Mouse (Mus musculus): Measurements from ENCODE around the gene Alkbh2. TPM values are rescaled to one million over a fixed set of nuclear protein-coding genes. Genes with fewer than 3 reads are reported as not detected.

Alkbh2 gene
- polyA plus RNA-seq, 1 experiment from 2014 or later = 7.6 TPM

DNA sequence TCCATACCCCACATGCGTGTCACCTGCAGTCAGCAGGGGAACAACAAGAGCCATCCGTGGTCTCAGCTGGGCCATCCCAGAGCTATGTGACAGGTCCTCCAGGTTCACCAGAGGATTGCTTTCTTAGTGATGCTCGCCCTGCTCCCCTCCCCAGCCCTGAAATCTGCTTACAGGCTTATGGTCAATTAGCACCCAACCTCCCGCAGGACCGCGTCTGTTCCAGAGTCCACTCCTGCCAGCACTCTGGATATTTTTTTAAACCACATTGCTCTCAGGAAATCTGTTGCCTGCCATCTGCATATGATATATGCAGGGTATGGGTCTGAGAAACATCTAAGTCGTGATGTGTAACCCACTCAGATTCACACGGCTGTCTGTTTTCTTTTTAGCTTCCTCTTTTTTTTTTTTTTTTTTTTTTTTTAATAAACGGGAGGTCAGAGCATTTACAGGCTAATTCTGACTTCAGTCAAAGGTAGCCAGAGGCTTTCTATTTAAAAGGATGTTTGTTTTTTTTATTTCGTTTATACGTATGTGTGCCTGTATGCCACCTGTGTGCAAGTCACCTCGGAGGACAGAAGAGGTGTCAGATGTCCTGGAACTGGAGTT lies 40.0 kb downstream of the Alkbh2 start:
- H3K9me3 ChIP-seq (ENCODE audit: control insufficient read depth, low read length) = no peaks in the 10 kb centered on the region
- no peak overlapping the region for H3K9ac ChIP-seq (ENCODE audit: low read depth, low read length)
- no peak for ATAC-seq
- H3K27ac ChIP-seq (ENCODE audit: low read length) = no peak overlapping the region
- no peaks in the 10 kb centered on the region for H3K36me3 ChIP-seq (ENCODE audit: control insufficient read depth, insufficient read depth, low read length)
- H3K4me2 ChIP-seq (ENCODE audit: low read depth, low read length) = no peak overlapping the region
- WGBS = 70% methylated on average over 12 of the region's 12 CpGs
- H3K4me3 ChIP-seq (ENCODE audit: low read length) = no peak overlapping the region
- no peaks in the 10 kb centered on the region for H3K4me1 ChIP-seq (ENCODE audit: control insufficient read depth, insufficient read depth, low read length)
- no peaks in the 10 kb centered on the region; the same call in 1 of the 2 replicates for H3K27me3 ChIP-seq (replicated peaks; ENCODE audit: control insufficient read depth, insufficient read depth, low read length)

DNA sequence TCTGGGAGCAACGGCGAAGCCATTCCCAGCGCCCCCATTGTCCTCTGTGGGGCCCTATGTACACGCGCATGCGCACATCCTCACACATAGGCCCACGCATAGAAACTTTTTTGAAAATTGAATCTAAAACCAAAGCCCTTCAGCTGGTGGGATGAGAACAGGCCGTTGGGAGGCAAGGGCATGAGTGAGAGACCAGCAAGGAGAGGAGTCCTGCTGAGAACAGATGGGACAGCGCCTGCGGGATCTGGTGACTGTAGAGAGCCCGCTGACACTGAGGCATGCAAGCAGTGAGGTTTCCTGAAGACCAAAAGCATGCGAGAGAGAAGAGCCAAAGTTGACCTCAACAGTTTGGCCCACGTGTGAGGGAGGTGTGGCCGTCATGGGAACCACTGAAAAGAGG lies 42.5 kb downstream of the Alkbh2 start:
- WGBS = 80% methylated on average over 14 of the region's 14 CpGs
- Histone ChIP-seq H3K9ac (ENCODE audit: low read depth, low read length) (no peak overlapping the region), H3K4me1 (ENCODE audit: control insufficient read depth, insufficient read depth, low read length) (no peaks in the 10 kb centered on the region), H3K27ac (ENCODE audit: low read length) (no peak overlapping the region), H3K36me3 (ENCODE audit: control insufficient read depth, insufficient read depth, low read length) (no peaks in the 10 kb centered on the region), H3K27me3 (replicated peaks; ENCODE audit: control insufficient read depth, insufficient read depth, low read length) (no peaks in the 10 kb centered on the region), H3K4me3 (ENCODE audit: low read length) (no peak overlapping the region), H3K9me3 (ENCODE audit: control insufficient read depth, low read length) (no peaks in the 10 kb centered on the region), H3K4me2 (ENCODE audit: low read depth, low read length) (no peak overlapping the region)
- ATAC-seq = no peak

DNA sequence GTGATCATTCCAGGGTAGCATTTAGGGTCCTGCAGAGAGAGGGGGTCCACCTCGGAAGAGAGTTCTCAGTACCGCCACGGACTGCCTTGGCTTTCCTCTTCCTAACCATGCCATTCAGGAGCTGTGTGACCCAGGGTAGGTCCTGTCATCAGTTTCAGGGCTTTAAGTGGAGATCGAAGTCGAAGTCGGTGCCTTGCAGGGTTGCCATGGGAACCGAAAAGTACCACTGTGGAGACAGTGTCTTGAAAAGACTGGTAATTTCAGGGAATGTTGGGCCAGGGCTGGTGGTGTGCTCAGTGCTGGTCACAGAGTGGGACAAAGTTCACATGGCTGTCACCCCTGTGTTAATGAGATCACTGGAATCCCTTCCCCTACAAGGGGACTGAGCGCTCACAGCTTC lies 51.0 kb downstream of the Alkbh2 start:
- Histone ChIP-seq H3K9me3 (ENCODE audit: control insufficient read depth, low read length) (no peaks in the 10 kb centered on the region), H3K9ac (ENCODE audit: low read depth, low read length) (no peak overlapping the region), H3K27me3 (replicated peaks; ENCODE audit: control insufficient read depth, insufficient read depth, low read length) (no peaks in the 10 kb centered on the region), H3K4me2 (ENCODE audit: low read depth, low read length) (no peak overlapping the region), H3K4me3 (ENCODE audit: low read length) (no peak overlapping the region), H3K27ac (ENCODE audit: low read length) (no peak overlapping the region), H3K36me3 (ENCODE audit: control insufficient read depth, insufficient read depth, low read length) (no peaks in the 10 kb centered on the region), H3K4me1 (ENCODE audit: control insufficient read depth, insufficient read depth, low read length) (no peaks in the 10 kb centered on the region)
- ATAC-seq = no peak
- 57% methylated on average over 8 of the region's 8 CpGs for WGBS

Other genes with a start within 250 kb of the Alkbh2 start
- gene Coro1c, start 219.5 kb downstream of the Alkbh2 start, polyA plus RNA-seq (2015; fragmentation: Nextera tagmentation; extraction: Ambion mirVana) = 175 and 183 TPM in 2 replicates
- 7.1 and 7.8 TPM in 2 replicates for gene Ssh1, start 134.3 kb downstream of the Alkbh2 start, polyA plus RNA-seq (2015; fragmentation: Nextera tagmentation; extraction: Ambion mirVana)
- gene Dao, start 124.5 kb downstream of the Alkbh2 start, polyA plus RNA-seq (2015; fragmentation: Nextera tagmentation; extraction: Ambion mirVana) = 31.0 and 32.5 TPM in 2 replicates
- 9.1 and 9.3 TPM in 2 replicates for gene Usp30, start 62.8 kb downstream of the Alkbh2 start, polyA plus RNA-seq (2015; fragmentation: Nextera tagmentation; extraction: Ambion mirVana)
- gene Svop, start 36.6 kb downstream of the Alkbh2 start, polyA plus RNA-seq (2015; fragmentation: Nextera tagmentation; extraction: Ambion mirVana) = 1.7 and 2.0 TPM in 2 replicates
- gene Ung, start 2.2 kb upstream of the Alkbh2 start, polyA plus RNA-seq (2015; fragmentation: Nextera tagmentation; extraction: Ambion mirVana) = 32.2 and 35.5 TPM in 2 replicates
- 1.1 and 1.4 TPM in 2 replicates for gene Acacb, start 18.3 kb upstream of the Alkbh2 start, polyA plus RNA-seq (2015; fragmentation: Nextera tagmentation; extraction: Ambion mirVana)
- not detected in 2 replicates for gene Foxn4, start 145.6 kb upstream of the Alkbh2 start, polyA plus RNA-seq (2015; fragmentation: Nextera tagmentation; extraction: Ambion mirVana)
- gene Myo1h, start 160.9 kb upstream of the Alkbh2 start, polyA plus RNA-seq (2015; fragmentation: Nextera tagmentation; extraction: Ambion mirVana) = 5.1 and 5.9 TPM in 2 replicates